Mouse (Mus musculus) testis, adult 2 months (tissue): ENCODE data around the gene Baz1b.

ENCODE experiments used
- CTCF ChIP-seq: fragments of 200-500 bp; IDR thresholded peaks from 2 replicates; pipeline ENCODE4 v1.5.1; 2012; ENCODE audit warnings: low read depth, mild to moderate bottlenecking, inconsistent platforms, low read length, moderate library complexity; ENCODE audit not compliant: control insufficient read depth, insufficient read depth, insufficient replicate concordance
- POLR2A ChIP-seq: fragments of 200-500 bp; IDR thresholded peaks from 2 replicates; pipeline ENCODE4 v1.6.1; 2012; ENCODE audit warnings: low read depth, mild to moderate bottlenecking, inconsistent platforms, low read length, moderate library complexity; ENCODE audit not compliant: control insufficient read depth

GRCm38 (mm10) chr5:135222066-135222465, 35.0 kb downstream of the Baz1b start:
- TF ChIP-seq POLR2A = no peak
- no peak for TF ChIP-seq CTCF
